Mouse (Mus musculus) kidney, postnatal 0 days (tissue): ENCODE measurements around the gene Matk. TPM values are rescaled to one million over a fixed set of nuclear protein-coding genes. Genes with fewer than 3 reads are reported as not detected.

Experiments used
- ATAC-seq: fragments of 200-750 bp; cut with Nextera tagmentation; replicated peaks from 2 replicates; pipeline ENCODE4 v1.8.0; 2017; ENCODE audit warnings: low read depth, moderate number of reproducible peaks, moderate TSS enrichment, moderate library complexity; ENCODE audit not compliant: low FRiP score
- DNase-seq: peaks from one replicate; pipeline ENCODE4 v3.0.0-alpha.2; 2016; ENCODE audit warnings: low spot score
- H3K27ac ChIP-seq: fragments of 300-500 bp; sonication (generic); 2 replicates; pipeline ENCODE4 v1.5.1; 2014; ENCODE audit warnings: mild to moderate bottlenecking
- H3K27me3 ChIP-seq: fragments of 300-500 bp; sonication (generic); 2 replicates; pipeline ENCODE4 v1.6.1; 2014; ENCODE audit warnings: low read length, mixed read lengths; ENCODE audit not compliant: insufficient read depth
- H3K36me3 ChIP-seq: fragments of 300-500 bp; sonication (generic); 2 replicates; pipeline ENCODE4 v1.6.1; 2014; ENCODE audit warnings: low read length, mixed read lengths; ENCODE audit not compliant: insufficient read depth
- H3K4me1 ChIP-seq: fragments of 300-500 bp; sonication (generic); replicated peaks from 2 replicates; pipeline ENCODE4 v1.6.1; 2014; ENCODE audit warnings: antibody characterized with exemption, low read length, mixed read lengths; ENCODE audit not compliant: insufficient read depth
- H3K4me2 ChIP-seq: fragments of 300-500 bp; sonication (generic); 2 replicates; pipeline ENCODE4 v1.6.1; 2014; ENCODE audit warnings: mild to moderate bottlenecking, low read length, moderate library complexity, mixed read lengths
- H3K4me3 ChIP-seq: fragments of 300-500 bp; sonication (generic); replicated peaks from 2 replicates; pipeline ENCODE4 v1.5.1; 2014; ENCODE audit warnings: low read depth, low read length
- H3K9ac ChIP-seq: fragments of 300-500 bp; sonication (generic); 2 replicates; pipeline ENCODE4 v1.6.1; 2014; ENCODE audit warnings: low read depth, low read length
- H3K9me3 ChIP-seq: fragments of 300-500 bp; sonication (generic); replicated peaks from 2 replicates; pipeline ENCODE4 v1.6.1; 2016; ENCODE audit warnings: low read length, inconsistent platforms, mixed read lengths
- CTCF ChIP-seq: IDR thresholded peaks from 2 replicates; pipeline ENCODE4 v1.5.1; 2016; ENCODE audit warnings: antibody characterized with exemption, low read depth, mild to moderate bottlenecking, moderate library complexity
- WGBS: fragments of 180-500 bp; shearing (Covaris S2); extraction: QIAGEN DNeasy Blood & Tissue Kit; methylation state at CpG from one replicate; pipeline ENCODE4 v1.1.7; 2014; 5-methylcytosine and 5-hydroxymethylcytosine counted together
- polyA plus RNA-seq: library from polyadenylated mRNA; unstranded; fragments of >200 nt; fragmentation: Nextera tagmentation; extraction: Ambion mirVana; gene quantifications from 2 replicates; pipeline ENCODE4 v1.2.1, GENCODE M21; 2015

The Matk gene
- polyA plus RNA-seq, 1 experiment from 2014 or later = 3.9 TPM

DNA sequence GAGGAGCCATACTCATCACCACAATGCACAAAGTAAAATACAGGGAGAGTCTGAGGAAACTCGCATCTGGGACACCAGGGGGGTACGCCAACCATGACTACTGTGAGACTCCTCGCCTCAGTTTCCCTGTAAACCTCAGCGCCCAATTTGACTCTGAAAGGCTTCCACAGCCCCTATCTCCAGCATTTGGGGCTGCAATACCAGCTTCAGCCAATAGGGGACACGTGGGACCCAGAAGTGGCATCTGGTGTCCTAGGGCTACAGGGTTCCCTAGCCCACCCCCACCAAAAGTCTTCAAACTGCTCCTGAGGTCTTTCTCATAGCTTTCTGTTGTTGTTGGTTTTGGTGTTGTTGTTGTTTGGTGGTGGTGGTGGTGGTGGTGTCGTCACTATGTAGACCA, 35.9 kb downstream of the Matk start:
- Histone ChIP-seq H3K9me3 (no peaks in the 10 kb centered on the region), H3K36me3 (no peaks in the 10 kb centered on the region), H3K4me3 (no peak overlapping the region), H3K27me3 (0 out of 2 replicates have a peak, but pooled peaks cover 2% of the 10 kb centered on the region), H3K9ac (no peak overlapping the region), H3K4me1 (peaks cover 7% of the 10 kb centered on the region), H3K4me2 (peak overlapping the region; percentile 18; the same call in 1 of the 2 replicates), H3K27ac (no peak overlapping the region)
- ATAC-seq (no peak), DNase-seq (peak; percentile 32)
- 40% methylated on average over 6 of the region's 6 CpGs for WGBS
- peak; percentile 68 for TF ChIP-seq CTCF

GRCm38 (mm10) chr10:81289278-81289677, 36.5 kb downstream of the Matk start:
- Histone ChIP-seq H3K36me3 (no peaks in the 10 kb centered on the region), H3K4me3 (no peak overlapping the region), H3K4me2 (no peak overlapping the region), H3K9ac (no peak overlapping the region), H3K27me3 (0 out of 2 replicates have a peak, but pooled peaks cover 2% of the 10 kb centered on the region), H3K4me1 (peaks cover 14% of the 10 kb centered on the region), H3K27ac (no peak overlapping the region), H3K9me3 (no peaks in the 10 kb centered on the region)
- peak; percentile 88 for DNase-seq
- ATAC-seq = no peak
- WGBS = 4% methylated on average over 7 of the region's 7 CpGs
- TF ChIP-seq CTCF = peak; percentile 88

DNA sequence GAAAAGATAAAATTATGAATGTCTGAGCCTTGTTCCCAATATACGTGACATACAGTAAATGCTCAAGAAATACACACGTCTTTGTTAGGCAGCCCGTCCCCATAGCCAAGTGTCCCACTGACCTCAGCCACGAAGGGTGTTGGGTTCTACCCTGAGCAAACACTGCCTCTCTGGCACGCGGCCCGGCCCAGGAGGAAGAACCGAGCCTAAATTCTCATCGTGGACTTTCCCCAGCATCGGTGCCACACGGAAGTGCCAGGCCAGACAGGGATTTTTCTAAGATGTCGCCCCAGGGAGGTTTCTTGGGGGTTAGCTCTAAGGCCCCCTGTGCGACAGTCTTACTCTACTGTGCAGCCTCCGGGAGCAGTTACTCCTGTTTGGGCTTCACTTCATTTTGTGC, 37.1 kb downstream of the Matk start:
- Histone ChIP-seq H3K4me3 (no peak overlapping the region), H3K27ac (no peak overlapping the region), H3K9ac (0 out of 2 replicates have a peak overlapping the region, but pooled peaks have one; percentile 10), H3K27me3 (0 out of 2 replicates have a peak, but pooled peaks cover 2% of the 10 kb centered on the region), H3K9me3 (no peaks in the 10 kb centered on the region), H3K36me3 (no peaks in the 10 kb centered on the region), H3K4me2 (0 out of 2 replicates have a peak overlapping the region, but pooled peaks have one; percentile 41), H3K4me1 (peaks cover 19% of the 10 kb centered on the region)
- DNase-seq (no peak), ATAC-seq (no peak)
- no peak for TF ChIP-seq CTCF
- 57% methylated on average over 14 of the region's 14 CpGs for WGBS

- 17% methylated on average over 24 of the region's 24 CpGs for WGBS
- H3K9ac ChIP-seq = peak overlapping the region; percentile 37; the same call in 1 of the 2 replicates
- no peaks in the 10 kb centered on the region for H3K36me3 ChIP-seq
- DNase-seq (no peak), ATAC-seq (no peak)
- TF ChIP-seq CTCF = no peak
- H3K27ac ChIP-seq = peak overlapping the region; percentile 54
- H3K4me3 ChIP-seq = peak overlapping the region; percentile 18; the same call in 1 of the 2 replicates
- H3K27me3 ChIP-seq = no peaks in the 10 kb centered on the region
- H3K4me2 ChIP-seq = peak overlapping the region; percentile 41
- peaks cover 20% of the 10 kb centered on the region for H3K4me1 ChIP-seq
- no peaks in the 10 kb centered on the region for H3K9me3 ChIP-seq
Observed at GRCm38 (mm10) chr10:81290698-81291460, 38.1 kb downstream of the Matk start.

DNA sequence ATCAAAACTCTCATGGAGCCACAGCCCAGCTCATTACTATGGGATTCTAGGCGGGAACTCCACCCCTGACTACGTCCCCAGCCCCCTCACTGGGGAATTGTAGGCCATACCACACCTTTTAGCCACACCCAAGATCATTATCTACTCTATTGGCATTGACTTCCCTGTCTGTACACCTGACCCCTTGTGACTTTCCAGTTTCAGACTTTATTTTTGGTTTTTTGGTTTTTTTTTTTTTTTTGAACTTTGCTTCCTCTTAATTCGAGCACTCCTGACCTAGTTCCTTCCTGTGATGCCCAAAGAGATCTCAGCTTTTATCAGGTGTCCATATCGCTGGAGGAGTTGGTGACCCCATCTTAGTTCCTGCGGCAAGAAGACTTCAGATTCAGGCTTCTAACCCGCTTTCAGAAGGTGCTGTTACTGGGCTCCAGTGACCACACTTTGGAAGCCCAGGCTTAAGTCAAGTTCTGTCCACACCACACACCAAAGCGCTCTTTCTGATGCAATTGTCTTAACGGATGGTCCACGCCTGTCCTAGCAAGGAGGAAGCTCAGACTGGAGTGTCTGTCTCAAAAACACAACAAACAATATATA, 38.9 kb downstream of the Matk start, which contains the start of gene Tjp3:
Gene Tjp3, minus strand, starts transcription at position 71 of the 594 bp plus-strand sequence.
- no peaks in the 10 kb centered on the region for H3K27me3 ChIP-seq
- peaks cover 15% of the 10 kb centered on the region for H3K4me1 ChIP-seq
- peak within 1 kb of the TSS; percentile 54 for H3K27ac ChIP-seq
- peak within 1 kb of the TSS; percentile 41 for H3K4me2 ChIP-seq
- DNase-seq (no peak), ATAC-seq (no peak)
- 68% methylated on average over 9 of the region's 9 CpGs for WGBS
- H3K4me3 ChIP-seq = peak within 1 kb of the TSS; percentile 18; the same call in 1 of the 2 replicates
- no peaks in the 10 kb centered on the region for H3K36me3 ChIP-seq
- no peak for TF ChIP-seq CTCF
- no peaks in the 10 kb centered on the region for H3K9me3 ChIP-seq
- peak within 1 kb of the TSS; percentile 37; the same call in 1 of the 2 replicates for H3K9ac ChIP-seq

DNA sequence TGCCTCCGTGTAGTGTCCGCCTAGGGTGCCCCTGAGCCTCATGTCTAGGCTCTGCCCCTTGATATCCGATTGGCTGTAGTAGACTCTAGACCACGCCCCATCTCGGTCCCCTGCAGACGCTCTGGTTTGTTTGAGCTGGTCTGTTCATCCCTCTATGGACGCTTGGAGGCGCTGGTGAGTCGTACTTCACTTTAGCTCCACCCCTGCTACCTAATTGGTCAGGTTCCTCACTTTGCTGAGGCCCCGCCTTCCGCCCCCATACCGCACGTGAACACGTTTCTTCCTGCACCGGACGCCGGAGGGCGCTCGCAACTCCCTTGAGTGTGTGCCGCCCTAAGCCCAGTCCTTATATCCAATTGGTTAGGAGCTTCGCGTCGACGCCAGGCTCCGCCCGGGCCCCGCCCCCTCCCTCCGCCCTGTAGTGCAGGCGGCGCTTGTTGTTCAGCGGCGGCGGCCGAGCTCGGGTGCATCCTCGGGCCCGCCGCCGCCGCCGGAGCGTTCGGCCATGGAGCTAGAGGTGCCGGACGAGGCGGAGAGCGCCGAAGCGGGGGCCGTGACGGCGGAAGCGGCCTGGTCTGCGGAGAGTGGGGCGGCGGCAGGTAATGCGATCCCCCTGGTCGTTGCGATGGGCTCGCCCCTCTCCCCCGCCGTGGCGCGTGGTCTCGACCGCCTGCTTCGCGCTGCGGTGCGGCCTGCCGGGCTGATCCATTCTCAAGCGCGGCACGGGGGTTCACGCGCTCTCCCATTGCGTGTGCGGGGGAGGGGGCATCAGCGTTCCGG, 40.0 kb downstream of the Matk start, which contains the start of gene Pip5k1c:
Gene Pip5k1c, plus strand, starts transcription at position 410 of the 780 bp plus-strand sequence.
- TF ChIP-seq CTCF = peak; percentile 91
- H3K9me3 ChIP-seq = no peaks in the 10 kb centered on the region
- H3K4me1 ChIP-seq = peaks cover 23% of the 10 kb centered on the region
- H3K9ac ChIP-seq = peak within 1 kb of the TSS; percentile 91
- H3K27me3 ChIP-seq = no peaks in the 10 kb centered on the region
- peak within 1 kb of the TSS; percentile 94 for H3K27ac ChIP-seq
- under 1% methylated on average over 75 of the region's 80 CpGs for WGBS
- ATAC-seq (peak; percentile 95), DNase-seq (peak; percentile 100)
- H3K4me3 ChIP-seq = peak within 1 kb of the TSS; percentile 88
- peak within 1 kb of the TSS; percentile 98 for H3K4me2 ChIP-seq
- no peaks in the 10 kb centered on the region for H3K36me3 ChIP-seq
